Mouse (Mus musculus): ENCODE results near the gene Elf1.

DNA sequence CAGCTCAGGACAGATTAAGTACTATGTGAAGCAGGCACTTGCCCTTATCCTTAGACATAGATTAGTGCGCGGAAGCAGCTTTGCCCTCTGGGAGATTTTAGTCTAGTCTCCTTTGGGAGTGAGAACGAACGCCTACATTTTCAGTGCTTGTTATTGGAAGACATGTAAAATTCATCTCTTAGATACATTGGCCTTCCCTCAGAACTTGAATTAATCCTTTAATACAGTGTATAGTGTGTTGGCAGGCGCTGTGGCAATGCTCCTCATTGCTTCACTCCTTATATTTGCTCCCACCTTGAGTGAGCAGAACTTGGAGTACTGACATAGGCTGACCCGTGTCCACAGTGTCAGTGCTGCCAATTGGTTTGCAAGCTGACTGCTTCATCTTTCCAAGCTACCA, 127.3 kb downstream of the Elf1 start:
- no peak for TF ChIP-seq CTCF (IDR thresholded peaks at IDR 0.05; ENCODE audit: low read depth, low read length)
- no peak for TF ChIP-seq POLR2AphosphoS5 (IDR thresholded peaks at IDR 0.05; ENCODE audit: insufficient replicate concordance, low read depth, low read length)
